Mouse (Mus musculus) cerebellum, adult 9-10 months (tissue): ENCODE measurements at regions not wholly inside any gene's neighbourhood (a gene's known extent, or its start where the extent isn't known, plus 50 kb on each side); places are given as distances from the start of the nearest gene placed in this dataset.

Source experiments
- DNase-seq: peaks from one replicate; pipeline ENCODE4 v3.0.0; 2022

DNA sequence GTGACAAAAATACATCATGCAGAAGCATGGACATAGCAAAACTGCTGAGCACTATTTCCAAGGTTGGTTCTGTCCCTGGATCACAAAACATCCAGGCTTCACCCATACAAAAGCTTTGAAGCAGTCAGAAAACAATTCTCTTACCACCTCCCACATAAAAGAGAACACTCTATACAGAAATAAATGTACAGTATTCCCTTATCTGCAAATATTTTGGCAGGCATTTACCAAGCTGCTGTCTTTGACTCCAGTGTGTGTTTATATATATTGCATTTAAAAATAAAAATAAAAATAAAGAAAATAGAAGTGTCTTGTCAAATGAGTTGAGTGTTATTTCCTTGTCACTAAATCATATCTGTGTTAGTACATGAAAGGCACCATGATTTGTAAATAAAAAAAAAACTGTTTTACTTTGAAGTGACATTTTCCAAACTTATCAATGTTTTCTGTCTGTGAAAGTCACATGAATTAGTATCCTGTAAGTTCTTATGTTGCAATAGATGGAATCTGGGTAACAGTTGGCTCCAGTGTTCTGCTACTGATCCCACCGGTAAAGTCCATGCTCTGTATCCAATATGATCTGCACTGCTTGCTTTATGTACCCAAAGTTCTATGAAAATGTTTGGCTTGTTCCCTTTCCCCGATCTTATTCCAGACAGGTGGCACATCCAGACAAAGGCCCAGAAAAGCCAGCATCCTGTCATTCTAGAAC, 59.9 kb upstream of the Cd93 start:
- no peak for DNase-seq

GRCm38 (mm10) chr2:148502321-148502720, 59.0 kb upstream of the Cd93 start:
- no peak for DNase-seq

GRCm38 (mm10) chr2:148500235-148500936, 57.0 kb upstream of the Cd93 start:
- no peak for DNase-seq

GRCm38 (mm10) chr2:148497452-148498302, 54.3 kb upstream of the Cd93 start:
- no peak for DNase-seq

DNA sequence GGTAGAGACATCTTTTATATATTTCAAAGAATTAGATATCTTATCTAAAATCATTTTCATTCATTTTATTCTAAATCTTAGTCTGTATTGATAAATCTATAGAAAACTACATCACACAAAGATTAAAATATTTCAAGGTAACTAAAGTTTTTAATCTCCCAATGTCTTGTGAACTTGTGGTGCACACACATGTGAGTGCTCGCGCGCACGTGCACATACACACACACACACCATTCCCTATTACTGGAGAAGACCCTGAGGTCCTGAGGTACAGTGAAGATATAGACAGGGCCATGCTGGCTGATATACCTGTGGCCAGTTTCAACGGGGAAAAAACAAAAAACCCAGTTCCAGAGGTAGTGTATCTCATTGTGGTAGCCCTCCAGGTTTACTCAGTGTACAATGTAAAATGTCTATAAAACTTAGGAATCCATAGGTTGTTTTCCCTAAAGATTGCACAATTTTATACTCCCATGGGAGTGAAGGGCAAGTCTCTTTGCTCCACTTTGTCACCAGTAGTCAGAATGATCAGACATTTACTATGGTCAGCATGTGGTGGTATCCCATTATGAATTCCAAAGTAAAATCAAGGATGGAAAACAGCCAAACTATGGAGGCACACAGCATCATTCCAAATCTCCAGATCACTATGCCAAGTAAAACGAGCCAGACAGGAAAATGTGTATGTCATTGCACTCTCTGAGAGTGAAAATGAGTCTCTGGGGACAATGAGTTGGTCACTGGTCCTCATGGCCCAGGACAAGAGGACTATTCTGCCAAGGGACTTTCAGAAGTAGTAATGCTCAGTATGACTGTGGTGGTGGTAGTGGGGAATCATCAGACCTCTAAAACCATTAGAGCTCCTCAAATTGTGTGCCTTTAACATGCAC, 53.0 kb upstream of the Cd93 start:
- no peak for DNase-seq

GRCm38 (mm10) chr2:148495485-148495884, 52.1 kb upstream of the Cd93 start:
- no peak for DNase-seq

- no peak for DNase-seq
Observed at GRCm38 (mm10) chr2:148493281-148493680, 49.9 kb upstream of the Cd93 start.
